Mouse (Mus musculus) intestine, embryonic 16.5 days (tissue): ENCODE results near the gene Armc12. TPM values are rescaled to one million over a fixed set of nuclear protein-coding genes. Genes with fewer than 3 reads are reported as not detected.
A peak's percentile ranks its signal among the peaks of the same experiment; 100 is the strongest.

Source experiments
- ATAC-seq: fragments of 200-750 bp; cut with Nextera tagmentation; 2 replicates; pipeline ENCODE4 v1.8.0; 2017; ENCODE audit warnings: moderate TSS enrichment, moderate library complexity
- H3K27ac ChIP-seq: fragments of 300-500 bp; sonication (generic); 2 replicates; pipeline ENCODE4 v1.5.1; 2014; ENCODE audit warnings: mild to moderate bottlenecking, low read length
- H3K27me3 ChIP-seq: fragments of 300-500 bp; sonication (generic); replicated peaks from 2 replicates; pipeline ENCODE4 v1.6.1; 2014; ENCODE audit warnings: low read length, control low read depth, mixed read lengths; ENCODE audit not compliant: control insufficient read depth, insufficient read depth
- H3K36me3 ChIP-seq: fragments of 300-500 bp; sonication (generic); 2 replicates; pipeline ENCODE4 v1.6.1; 2014; ENCODE audit warnings: low read length, control low read depth; ENCODE audit not compliant: control insufficient read depth, insufficient read depth
- H3K4me1 ChIP-seq: fragments of 300-500 bp; sonication (generic); 2 replicates; pipeline ENCODE4 v1.6.1; 2014; ENCODE audit warnings: low read length, control low read depth, mixed read lengths; ENCODE audit not compliant: control insufficient read depth, insufficient read depth
- H3K4me2 ChIP-seq: fragments of 300-500 bp; sonication (generic); 2 replicates; pipeline ENCODE4 v1.6.1; 2014; ENCODE audit warnings: low read depth, low read length, control low read depth
- H3K4me3 ChIP-seq: fragments of 300-500 bp; sonication (generic); 2 replicates; pipeline ENCODE4 v1.5.1; 2014; ENCODE audit warnings: mild to moderate bottlenecking, low read length
- H3K9ac ChIP-seq: fragments of 300-500 bp; sonication (generic); 2 replicates; pipeline ENCODE4 v1.6.1; 2014; ENCODE audit warnings: low read depth, low read length
- H3K9me3 ChIP-seq: fragments of 300-500 bp; sonication (generic); 2 replicates; pipeline ENCODE4 v1.6.1; 2016; ENCODE audit warnings: low read length, control low read depth; ENCODE audit not compliant: control insufficient read depth
- WGBS: fragments of 180-500 bp; shearing (Covaris S2); extraction: QIAGEN DNeasy Blood & Tissue Kit; methylation state at CpG from one replicate; pipeline ENCODE4 v1.1.7; 2014; 5-methylcytosine and 5-hydroxymethylcytosine counted together
- polyA plus RNA-seq: library from polyadenylated mRNA; unstranded; fragments of >200 nt; fragmentation: Nextera tagmentation; extraction: Ambion mirVana; gene quantifications from 2 replicates; pipeline ENCODE4 v1.2.1, GENCODE M21; 2015

Armc12 gene
- not detected in 2 replicates for polyA plus RNA-seq

- Histone ChIP-seq H3K27ac (no peak within 1 kb of the TSS), H3K4me1 (peaks cover 12% of the 10 kb centered on the region), H3K4me3 (no peak within 1 kb of the TSS), H3K27me3 (no peaks in the 10 kb centered on the region), H3K9me3 (no peaks in the 10 kb centered on the region), H3K4me2 (no peak within 1 kb of the TSS), H3K9ac (no peak within 1 kb of the TSS), H3K36me3 (no peaks in the 10 kb centered on the region)
- WGBS: 85% methylated on average over 6 of the region's 6 CpGs
- no peak for ATAC-seq
Measured at GRCm38 (mm10) chr17:28530506-28530905, at the start of gene Armc12. TSS of gene Armc12 (plus strand) at chr17:28530806.

- peak overlapping the region; percentile 74 for H3K4me2 ChIP-seq
- H3K27me3 ChIP-seq: no peaks in the 10 kb centered on the region
- WGBS: 5% methylated on average over 30 of the region's 30 CpGs
- no peaks in the 10 kb centered on the region for H3K9me3 ChIP-seq
- H3K4me3 ChIP-seq: peak overlapping the region; percentile 83
- peak overlapping the region; percentile 83 for H3K27ac ChIP-seq
- H3K9ac ChIP-seq: peak overlapping the region; percentile 80
- no peaks in the 10 kb centered on the region for H3K36me3 ChIP-seq
- H3K4me1 ChIP-seq: peaks cover 4% of the 10 kb centered on the region; the same call in 1 of the 2 replicates
- peak; percentile 12; the same call in 1 of the 2 replicates for ATAC-seq
Measured at GRCm38 (mm10) chr17:28484704-28485445, 45.7 kb upstream of the Armc12 start.

GRCm38 (mm10) chr17:28485446-28485948, 45.1 kb upstream of the Armc12 start:
- under 1% methylated on average over 54 of the region's 77 CpGs for WGBS

GRCm38 (mm10) chr17:28485977-28486400, 44.6 kb upstream of the Armc12 start:
- Histone ChIP-seq H3K36me3 (no peaks in the 10 kb centered on the region), H3K4me3 (peak overlapping the region; percentile 83), H3K4me1 (peaks cover 4% of the 10 kb centered on the region; the same call in 1 of the 2 replicates), H3K27me3 (no peaks in the 10 kb centered on the region), H3K9me3 (no peaks in the 10 kb centered on the region), H3K9ac (peak overlapping the region; percentile 80), H3K27ac (peak overlapping the region; percentile 83), H3K4me2 (peak overlapping the region; percentile 74)
- under 1% methylated on average over 50 of the region's 58 CpGs for WGBS
- ATAC-seq: peak; percentile 99

More at GRCm38 (mm10) chr17:28485446-28485948, 45.1 kb upstream of the Armc12 start:
- Histone ChIP-seq H3K4me3 (peak overlapping the region; percentile 83), H3K36me3 (no peaks in the 10 kb centered on the region), H3K27me3 (no peaks in the 10 kb centered on the region), H3K9me3 (no peaks in the 10 kb centered on the region), H3K4me2 (peak overlapping the region; percentile 74), H3K4me1 (peaks cover 4% of the 10 kb centered on the region; the same call in 1 of the 2 replicates), H3K9ac (peak overlapping the region; percentile 80), H3K27ac (peak overlapping the region; percentile 83)
- ATAC-seq: peak; percentile 63

- Histone ChIP-seq H3K4me1 (peaks cover 8% of the 10 kb centered on the region), H3K9me3 (no peaks in the 10 kb centered on the region), H3K9ac (no peak overlapping the region), H3K27me3 (no peaks in the 10 kb centered on the region), H3K36me3 (no peaks in the 10 kb centered on the region), H3K4me2 (no peak overlapping the region), H3K4me3 (no peak overlapping the region), H3K27ac (no peak overlapping the region)
- ATAC-seq: no peak; the same call in 1 of the 2 replicates
- 79% methylated on average over 6 of the region's 6 CpGs for WGBS
Measured at GRCm38 (mm10) chr17:28486720-28487119, 43.9 kb upstream of the Armc12 start.

GRCm38 (mm10) chr17:28487584-28488257, 42.9 kb upstream of the Armc12 start:
- H3K9ac ChIP-seq: no peak overlapping the region
- ATAC-seq: no peak
- H3K4me3 ChIP-seq: no peak overlapping the region
- H3K27me3 ChIP-seq: no peaks in the 10 kb centered on the region
- H3K27ac ChIP-seq: no peak overlapping the region
- H3K36me3 ChIP-seq: no peaks in the 10 kb centered on the region
- 89% methylated on average over 18 of the region's 18 CpGs for WGBS
- no peak overlapping the region for H3K4me2 ChIP-seq
- H3K4me1 ChIP-seq: peaks cover 9% of the 10 kb centered on the region
- no peaks in the 10 kb centered on the region for H3K9me3 ChIP-seq

GRCm38 (mm10) chr17:28488258-28489013, 42.2 kb upstream of the Armc12 start:
- peaks cover 9% of the 10 kb centered on the region for H3K4me1 ChIP-seq
- WGBS: 62% methylated on average over 7 of the region's 7 CpGs
- no peaks in the 10 kb centered on the region for H3K9me3 ChIP-seq
- no peaks in the 10 kb centered on the region for H3K36me3 ChIP-seq
- no peak overlapping the region for H3K4me3 ChIP-seq
- no peak overlapping the region for H3K9ac ChIP-seq
- ATAC-seq: no peak
- H3K4me2 ChIP-seq: no peak overlapping the region
- H3K27me3 ChIP-seq: no peaks in the 10 kb centered on the region
- H3K27ac ChIP-seq: no peak overlapping the region

DNA sequence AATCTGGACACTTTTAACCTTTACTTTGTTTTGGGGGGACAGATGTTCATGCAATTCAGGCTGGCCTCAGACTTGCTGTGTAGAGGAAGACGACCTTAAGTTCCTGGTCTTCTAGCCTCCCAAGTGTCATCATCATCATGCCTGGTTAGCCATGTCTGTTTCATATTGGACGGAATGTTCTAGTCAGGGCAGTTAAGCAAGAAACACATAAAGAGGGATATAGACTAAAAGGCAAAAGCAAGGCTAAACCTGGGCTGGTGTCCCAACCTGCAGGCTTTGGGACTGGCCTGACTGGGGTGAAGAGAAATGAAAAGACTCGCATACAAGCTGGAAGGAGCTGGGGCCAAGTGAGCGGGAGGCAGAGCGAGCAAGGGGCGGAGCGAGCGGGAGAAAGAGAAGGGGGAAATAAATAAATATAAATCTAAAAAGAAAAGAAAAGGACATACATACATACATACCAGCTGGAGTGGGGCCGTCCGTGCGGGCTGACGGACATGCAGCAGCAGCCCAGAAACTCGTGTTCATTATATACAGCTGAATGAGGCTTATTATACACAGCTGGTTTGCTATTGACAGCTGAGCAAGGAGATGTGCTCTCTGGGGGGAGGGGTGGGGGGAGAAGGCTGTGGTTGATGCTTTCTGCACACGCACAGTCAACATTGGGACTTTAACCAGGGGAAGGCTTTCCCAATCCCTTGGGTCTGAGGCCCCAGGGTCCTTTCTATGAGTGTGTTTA, 39.4 kb upstream of the Armc12 start:
- Histone ChIP-seq H3K4me2 (no peak overlapping the region), H3K9ac (no peak overlapping the region), H3K4me3 (no peak overlapping the region), H3K27ac (peak overlapping the region; percentile 37; the same call in 1 of the 2 replicates), H3K4me1 (peaks cover 6% of the 10 kb centered on the region; the same call in 1 of the 2 replicates), H3K9me3 (no peaks in the 10 kb centered on the region), H3K27me3 (no peaks in the 10 kb centered on the region), H3K36me3 (no peaks in the 10 kb centered on the region)
- WGBS: 59% methylated on average over 14 of the region's 14 CpGs
- ATAC-seq: peak; percentile 52
